In the genomic region with DNA sequence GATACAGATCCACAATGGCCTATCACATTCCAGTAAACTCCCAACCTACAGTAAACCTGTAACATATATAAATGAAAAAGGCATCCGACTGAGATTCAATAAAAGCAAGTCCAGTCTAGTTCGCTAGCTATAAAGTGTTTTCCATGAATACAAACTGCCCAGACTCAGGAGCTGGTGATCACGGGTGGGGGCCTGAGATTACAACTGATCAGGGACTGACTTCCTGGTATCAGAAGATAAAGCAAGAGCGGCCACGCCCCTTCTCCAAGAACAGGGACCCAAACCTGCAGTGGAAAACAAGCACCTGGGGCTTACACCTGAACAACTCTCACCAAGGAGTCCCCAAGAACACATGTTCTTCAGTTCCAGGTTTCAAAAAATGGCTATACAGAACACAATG, we compare ENCODE assay signal across 22 mouse cellular contexts.
DNase-seq lines count a peak whose midpoint lies in the region; ATAC-seq and TF ChIP-seq lines count a peak whose summit lies in the region.
"Had no signal": no experiment of that assay in that cellular context is flagged by ENCODE, and none has a peak within 500 bp of the region (broad histone marks: within the 10 kb centered on the region; RNA-seq: fewer than 3 reads in every experiment).

No protein-coding gene starts in this region.

- 0 out of 2 replicates have a peak, but pooled peaks cover 2% of the 10 kb centered on the region for H3K4me1 ChIP-seq in liver, embryonic 11.5 days (replicated peaks; ENCODE audit: control insufficient read depth, insufficient read depth, low read length)
- peaks cover 8% of the 10 kb centered on the region for H3K4me1 ChIP-seq in liver, embryonic 12.5 days
- H3K4me1 ChIP-seq in liver, embryonic 14.5 days (replicated peaks; ENCODE audit: control insufficient read depth in 2 of 2, insufficient read depth in 2 of 2, low read length in 1 of 2) = peaks cover 2 to 4% of the 10 kb centered on the region in 2 experiments; a peak in 2 of 4 replicates
- H3K4me1 ChIP-seq in limb, embryonic 10.5 days = 0 out of 2 replicates have a peak, but pooled peaks cover 3% of the 10 kb centered on the region
- peaks cover 11% of the 10 kb centered on the region for H3K4me1 ChIP-seq in heart, embryonic 10.5 days
- H3K4me1 ChIP-seq: embryonic facial prominence, embryonic 15.5 days; forebrain, embryonic 10.5 days; forebrain, embryonic 12.5 days had no signal

- H3K36me3 ChIP-seq in liver, embryonic 11.5 days (ENCODE audit: control insufficient read depth, insufficient read depth, low read length) = no peaks in the 10 kb centered on the region
- no peaks in the 10 kb centered on the region for H3K36me3 ChIP-seq in liver, embryonic 12.5 days
- H3K36me3 ChIP-seq in liver, embryonic 14.5 days (replicated peaks; ENCODE audit: control insufficient read depth, insufficient read depth, low read depth) = no peaks in the 10 kb centered on the region
- no peaks in the 10 kb centered on the region for H3K36me3 ChIP-seq in limb, embryonic 10.5 days
- no peaks in the 10 kb centered on the region for H3K36me3 ChIP-seq in heart, embryonic 10.5 days
- H3K36me3 ChIP-seq: embryonic facial prominence, embryonic 13.5 days; embryonic facial prominence, embryonic 15.5 days; forebrain, embryonic 10.5 days; forebrain, embryonic 12.5 days had no signal

- ATAC-seq in liver, embryonic 11.5 days (replicated peaks; ENCODE audit: low FRiP score) = peak; percentile 60
- ATAC-seq in liver, embryonic 12.5 days = peak; percentile 61
- ATAC-seq in liver, embryonic 14.5 days (ENCODE audit: insufficient read depth) = peak; percentile 33; the same call in 1 of the 2 replicates
- ATAC-seq: forebrain, embryonic 14.5 days had no signal

- WGBS in liver, embryonic 11.5 days = 77% methylated on average over 5 of the region's 5 CpGs
- 50% methylated on average over 5 of the region's 5 CpGs for WGBS in liver, embryonic 12.5 days (ENCODE audit: insufficient replicate concordance)
- 51% methylated on average over 5 of the region's 5 CpGs for WGBS in liver, embryonic 14.5 days (ENCODE audit: insufficient replicate concordance)
- WGBS in limb, embryonic 10.5 days = 90% methylated on average over 5 of the region's 5 CpGs
- 81% methylated on average over 5 of the region's 5 CpGs for WGBS in heart, embryonic 10.5 days

- TF ChIP-seq CTCF in liver, embryonic 14.5 days (IDR thresholded peaks at IDR 0.05; ENCODE audit: low read depth) = no peak

- no peak for TF ChIP-seq EP300 in liver, embryonic 14.5 days (IDR thresholded peaks at IDR 0.05; ENCODE audit: low read depth)

- H3K4me3 ChIP-seq in liver, embryonic 11.5 days (ENCODE audit: low read depth, low read length) = no peak overlapping the region
- H3K4me3 ChIP-seq in liver, embryonic 12.5 days = no peak overlapping the region
- H3K4me3 ChIP-seq in liver, embryonic 14.5 days (ENCODE audit: insufficient read depth in 1 of 2, low read depth in 2 of 2, low read length in 2 of 2) = no peak overlapping the region
- no peak overlapping the region for H3K4me3 ChIP-seq in limb, embryonic 10.5 days
- H3K4me3 ChIP-seq in heart, embryonic 10.5 days = no peak overlapping the region
- H3K4me3 ChIP-seq: embryonic facial prominence, embryonic 13.5 days; embryonic facial prominence, embryonic 15.5 days; erythroblast, embryonic 14.5 days; forebrain, embryonic 10.5 days; forebrain, embryonic 12.5 days had no signal

- H3K27me3 ChIP-seq in liver, embryonic 11.5 days (replicated peaks; ENCODE audit: control insufficient read depth, insufficient read depth, low read length) = no peaks in the 10 kb centered on the region
- H3K27me3 ChIP-seq in liver, embryonic 12.5 days (replicated peaks) = no peaks in the 10 kb centered on the region
- no peaks in the 10 kb centered on the region for H3K27me3 ChIP-seq in liver, embryonic 14.5 days (ENCODE audit: control insufficient read depth, insufficient read depth, low read length)
- H3K27me3 ChIP-seq in limb, embryonic 10.5 days (ENCODE audit: low read depth, poor library complexity, severe bottlenecking) = no peaks in the 10 kb centered on the region
- H3K27me3 ChIP-seq in heart, embryonic 10.5 days (ENCODE audit: insufficient read depth, poor library complexity, severe bottlenecking) = no peaks in the 10 kb centered on the region
- H3K27me3 ChIP-seq: embryonic facial prominence, embryonic 13.5 days; embryonic facial prominence, embryonic 15.5 days; forebrain, embryonic 12.5 days had no signal

- no peak overlapping the region for H3K27ac ChIP-seq in liver, embryonic 11.5 days (ENCODE audit: low read depth, low read length)
- no peak overlapping the region for H3K27ac ChIP-seq in liver, embryonic 12.5 days
- no peak overlapping the region for H3K27ac ChIP-seq in liver, embryonic 14.5 days
- H3K27ac ChIP-seq in limb, embryonic 10.5 days = no peak overlapping the region
- no peak overlapping the region for H3K27ac ChIP-seq in heart, embryonic 10.5 days
- H3K27ac ChIP-seq: embryonic facial prominence, embryonic 13.5 days; embryonic facial prominence, embryonic 15.5 days; forebrain, embryonic 10.5 days; forebrain, embryonic 12.5 days had no signal

- no peaks in the 10 kb centered on the region for H3K9me3 ChIP-seq in liver, embryonic 11.5 days (ENCODE audit: control insufficient read depth, low read length)
- H3K9me3 ChIP-seq in liver, embryonic 12.5 days (replicated peaks) = no peaks in the 10 kb centered on the region
- H3K9me3 ChIP-seq in liver, embryonic 14.5 days (ENCODE audit: control insufficient read depth, low read length) = no peaks in the 10 kb centered on the region
- H3K9me3 ChIP-seq in limb, embryonic 10.5 days (replicated peaks) = no peaks in the 10 kb centered on the region
- H3K9me3 ChIP-seq in heart, embryonic 10.5 days = no peaks in the 10 kb centered on the region
- H3K9me3 ChIP-seq: embryonic facial prominence, embryonic 13.5 days; embryonic facial prominence, embryonic 15.5 days; forebrain, embryonic 10.5 days; forebrain, embryonic 12.5 days had no signal

- no peak overlapping the region for H3K9ac ChIP-seq in liver, embryonic 11.5 days (ENCODE audit: low read depth, low read length)
- H3K9ac ChIP-seq in liver, embryonic 12.5 days = no peak overlapping the region
- H3K9ac ChIP-seq in liver, embryonic 14.5 days (replicated peaks) = no peak overlapping the region
- H3K9ac ChIP-seq: embryonic facial prominence, embryonic 13.5 days; embryonic facial prominence, embryonic 15.5 days; forebrain, embryonic 12.5 days had no signal

- H3K4me2 ChIP-seq in liver, embryonic 11.5 days = no peak overlapping the region
- no peak overlapping the region for H3K4me2 ChIP-seq in liver, embryonic 12.5 days
- no peak overlapping the region for H3K4me2 ChIP-seq in liver, embryonic 14.5 days (ENCODE audit: low read depth)
- H3K4me2 ChIP-seq: embryonic facial prominence, embryonic 13.5 days; embryonic facial prominence, embryonic 15.5 days; forebrain, embryonic 12.5 days had no signal

- no peak for DNase-seq in liver, embryonic 11.5 days (ENCODE audit: low spot score)
- peak in 1 of 3 experiments; percentile 2 for DNase-seq in liver, embryonic 14.5 days (ENCODE audit: low read depth in 3 of 3, low spot score in 3 of 3)
- no peak for DNase-seq in limb, embryonic 10.5 days (ENCODE audit: low spot score)
- DNase-seq in heart, embryonic 10.5 days (ENCODE audit: low spot score) = no peak
- no peak for DNase-seq in left cerebral cortex, adult 18-20 months (ENCODE audit: low spot score in 2 of 2)
- DNase-seq: adrenal gland, adult 2 months; adrenal gland, postnatal 10 days; adrenal gland, postnatal 25 days; cerebellum, adult 11 months; cerebellum, adult 18-20 months; cerebellum, adult 8-10 months; cerebellum, adult 9-11 months; cerebellum, postnatal 14 days; cerebellum, postnatal 36 days; embryo, embryonic 11 days had no signal
